Mouse (Mus musculus) myocyte (in vitro differentiated cells): ENCODE data around the gene Igf2r. TPM values are rescaled to one million over a fixed set of nuclear protein-coding genes. Genes with fewer than 3 reads are reported as not detected.

Experiments used
- H3K27me3 ChIP-seq: one replicate; pipeline ENCODE4 v1.6.1; 2011; ENCODE audit not compliant: control insufficient read depth, insufficient read depth, insufficient read length
- H3K36me3 ChIP-seq: one replicate; pipeline ENCODE4 v1.6.1; 2011; ENCODE audit not compliant: control insufficient read depth, insufficient read depth
- H3K4me2 ChIP-seq: one replicate; pipeline ENCODE4 v1.6.1; 2011; ENCODE audit warnings: low read depth, control low read depth
- H3K4me3 ChIP-seq: one replicate; pipeline ENCODE4 v1.5.1; 2011; ENCODE audit warnings: mild to moderate bottlenecking, control low read depth, moderate library complexity
- H3K79me2 ChIP-seq: one replicate; pipeline ENCODE4 v1.6.1; 2011; ENCODE audit not compliant: control insufficient read depth, insufficient read depth
- H3ac ChIP-seq: one replicate; pipeline ENCODE4 v1.6.1; 2011; ENCODE audit not compliant: control insufficient read depth, insufficient read length
- CEBPB ChIP-seq: IDR thresholded peaks from 2 replicates; pipeline ENCODE4 v1.6.1; 2011; ENCODE audit warnings: mild to moderate bottlenecking, moderate library complexity; ENCODE audit not compliant: poor library complexity, insufficient read depth, severe bottlenecking
- E2F4 ChIP-seq: IDR thresholded peaks from one replicate; pipeline ENCODE4 v1.6.1; 2011; ENCODE audit warnings: mild to moderate bottlenecking, control low read depth, moderate library complexity; ENCODE audit not compliant: insufficient read depth
- MAX ChIP-seq: IDR thresholded peaks from one replicate; pipeline ENCODE4 v1.6.1; 2011; ENCODE audit warnings: low read depth, mild to moderate bottlenecking, control low read depth
- MYOD1 ChIP-seq, 3 experiments: IDR thresholded peaks; one replicate each; pipeline ENCODE4 v1.6.1; 2011; ENCODE audit warnings: control low read depth in 2 of 3, low read depth in 2 of 3, mild to moderate bottlenecking in 2 of 3, moderate library complexity in 1 of 3; ENCODE audit not compliant: insufficient read length in 2 of 3, control insufficient read depth in 1 of 3
- MYOG ChIP-seq, 3 experiments: IDR thresholded peaks; one replicate each; pipeline ENCODE4 v1.6.1; 2011; ENCODE audit warnings: control low read depth in 2 of 3, low read depth in 2 of 3, mild to moderate bottlenecking in 2 of 3; ENCODE audit not compliant: insufficient read length in 2 of 3, control insufficient read depth in 1 of 3, insufficient read depth in 1 of 3
- POLR2A ChIP-seq: IDR thresholded peaks from one replicate; pipeline ENCODE4 v1.6.1; 2011; ENCODE audit warnings: low read depth, mild to moderate bottlenecking, control low read depth, moderate library complexity; ENCODE audit not compliant: insufficient read length
- POLR2AphosphoS2 ChIP-seq: IDR thresholded peaks from one replicate; pipeline ENCODE4 v1.6.1; 2011; ENCODE audit warnings: low read depth, control low read depth; ENCODE audit not compliant: insufficient read length
- REST ChIP-seq: IDR thresholded peaks from one replicate; pipeline ENCODE4 v1.6.1; 2011; ENCODE audit warnings: mild to moderate bottlenecking, control low read depth, moderate library complexity; ENCODE audit not compliant: insufficient read depth, insufficient read length
- SRF ChIP-seq: IDR thresholded peaks from one replicate; pipeline ENCODE4 v1.6.1; 2011; ENCODE audit warnings: low read depth; ENCODE audit not compliant: control insufficient read depth, insufficient read length
- TCF12 ChIP-seq: IDR thresholded peaks from one replicate; pipeline ENCODE4 v1.6.1; 2011; ENCODE audit warnings: mild to moderate bottlenecking, control low read depth; ENCODE audit not compliant: poor library complexity, insufficient read depth, severe bottlenecking
- TCF3 ChIP-seq: IDR thresholded peaks from one replicate; pipeline ENCODE4 v1.6.1; 2011; ENCODE audit warnings: low read depth, control low read depth; ENCODE audit not compliant: insufficient read length
- USF1 ChIP-seq: IDR thresholded peaks from one replicate; pipeline ENCODE4 v1.6.1; 2011; ENCODE audit warnings: low read depth, mild to moderate bottlenecking, control low read depth, moderate library complexity
- polyA plus RNA-seq: library from polyadenylated mRNA; unstranded; fragments of >200 nt; fragmentation: generic; extraction: Trizol; gene quantifications from one replicate; pipeline ENCODE4 v1.2.1, GENCODE M21; 2012; ENCODE audit warnings: missing spikeins

Igf2r gene
- polyA plus RNA-seq, 1 experiment: 21.6 TPM

GRCm38 (mm10) chr17:12733128-12733527, 36.3 kb downstream of the Igf2r start:
- TF ChIP-seq USF1 (no peak), TCF12 (no peak), SRF (no peak), MAX (no peak), REST (no peak)
- no peaks in the 10 kb centered on the region for H3K36me3 ChIP-seq
- no peak overlapping the region for H3ac ChIP-seq

GRCm38 (mm10) chr17:12728536-12728935, 40.9 kb downstream of the Igf2r start:
- H3K27me3 ChIP-seq: no peaks in the 10 kb centered on the region
- H3K4me3 ChIP-seq: no peak overlapping the region
- no peak for TF ChIP-seq SRF
- TF ChIP-seq MAX: no peak
- no peak for TF ChIP-seq USF1
- no peak for TF ChIP-seq POLR2AphosphoS2
- no peak for TF ChIP-seq TCF3
- H3K36me3 ChIP-seq: no peaks in the 10 kb centered on the region
- no peak overlapping the region for H3K4me2 ChIP-seq
- no peaks in the 10 kb centered on the region for H3K79me2 ChIP-seq
- H3ac ChIP-seq: no peak overlapping the region

More at GRCm38 (mm10) chr17:12733128-12733527, 36.3 kb downstream of the Igf2r start:
- Histone ChIP-seq H3K79me2 (no peaks in the 10 kb centered on the region), H3K4me3 (no peak overlapping the region), H3K27me3 (no peaks in the 10 kb centered on the region), H3K4me2 (no peak overlapping the region)

- H3K36me3 ChIP-seq: no peaks in the 10 kb centered on the region
- H3K4me2 ChIP-seq: no peak overlapping the region
- H3K27me3 ChIP-seq: no peaks in the 10 kb centered on the region
- H3K79me2 ChIP-seq: no peaks in the 10 kb centered on the region
- H3ac ChIP-seq: no peak overlapping the region
- no peak overlapping the region for H3K4me3 ChIP-seq
- TF ChIP-seq MAX (no peak), MYOG (IDR thresholded peaks at IDR 0.05; ENCODE audit: control insufficient read depth in 1 of 3, insufficient read depth in 1 of 3, insufficient read length in 2 of 3, low read depth in 2 of 3) (no peak), POLR2A (no peak), TCF12 (no peak), USF1 (no peak), E2F4 (no peak), MYOD1 (IDR thresholded peaks at IDR 0.05; ENCODE audit: control insufficient read depth in 1 of 3, insufficient read length in 2 of 3, low read depth in 2 of 3) (no peak)
Measured at GRCm38 (mm10) chr17:12727748-12728147, 41.7 kb downstream of the Igf2r start.

GRCm38 (mm10) chr17:12725871-12726270, 43.6 kb downstream of the Igf2r start:
- no peaks in the 10 kb centered on the region for H3K27me3 ChIP-seq
- no peak overlapping the region for H3ac ChIP-seq
- TF ChIP-seq REST: no peak
- no peak for TF ChIP-seq SRF
- TF ChIP-seq POLR2A: no peak
- TF ChIP-seq MYOD1 (IDR thresholded peaks at IDR 0.05; ENCODE audit: control insufficient read depth in 1 of 3, insufficient read length in 2 of 3, low read depth in 2 of 3): no peak
- no peak for TF ChIP-seq USF1
- no peak for TF ChIP-seq MAX
- no peak for TF ChIP-seq TCF3
- no peak for TF ChIP-seq CEBPB
- TF ChIP-seq E2F4: no peak
- TF ChIP-seq TCF12: no peak
- TF ChIP-seq POLR2AphosphoS2: no peak
- no peak for TF ChIP-seq MYOG (IDR thresholded peaks at IDR 0.05; ENCODE audit: control insufficient read depth in 1 of 3, insufficient read depth in 1 of 3, insufficient read length in 2 of 3, low read depth in 2 of 3)
- H3K36me3 ChIP-seq: no peaks in the 10 kb centered on the region
- no peak overlapping the region for H3K4me2 ChIP-seq
- H3K4me3 ChIP-seq: no peak overlapping the region
- H3K79me2 ChIP-seq: no peaks in the 10 kb centered on the region

GRCm38 (mm10) chr17:12724767-12725744, 44.4 kb downstream of the Igf2r start:
- no peak overlapping the region for H3ac ChIP-seq
- no peaks in the 10 kb centered on the region for H3K36me3 ChIP-seq
- H3K4me2 ChIP-seq: no peak overlapping the region
- H3K79me2 ChIP-seq: no peaks in the 10 kb centered on the region
- H3K27me3 ChIP-seq: no peaks in the 10 kb centered on the region
- no peak for TF ChIP-seq POLR2AphosphoS2
- no peak for TF ChIP-seq REST
- H3K4me3 ChIP-seq: no peak overlapping the region
